In genomic region chr11:85917993-85918325, GRCm38 (mm10) we compare ENCODE assay signal across 11 mouse cellular contexts. TPM values are rescaled to one million over a fixed set of nuclear protein-coding genes. Genes with fewer than 3 reads are reported as not detected.
DNase-seq lines count a peak whose midpoint lies in the region; ATAC-seq lines count a peak whose summit lies in the region.
"Had no signal": no experiment of that assay in that cellular context is flagged by ENCODE, and none has a peak within 500 bp of the region (broad histone marks: within the 10 kb centered on the region; RNA-seq: fewer than 3 reads in every experiment).

No protein-coding gene starts in this region.

- no peak for ATAC-seq in neural tube, embryonic 15.5 days (ENCODE audit: low FRiP score)
- ATAC-seq in hindbrain, embryonic 13.5 days (ENCODE audit: low FRiP score): no peak
- ATAC-seq in liver, embryonic 12.5 days: no peak

- H3K27me3 ChIP-seq in neural tube, embryonic 15.5 days (replicated peaks): peaks cover 25% of the 10 kb centered on the region
- H3K27me3 ChIP-seq in hindbrain, embryonic 13.5 days: peaks cover 33% of the 10 kb centered on the region
- peaks cover 76% of the 10 kb centered on the region for H3K27me3 ChIP-seq in liver, embryonic 12.5 days (replicated peaks)

- no peak overlapping the region for H3K27ac ChIP-seq in neural tube, embryonic 15.5 days (replicated peaks)
- H3K27ac ChIP-seq in hindbrain, embryonic 13.5 days: peak overlapping the region; percentile 53
- H3K27ac ChIP-seq in liver, embryonic 12.5 days: no peak overlapping the region

- H3K4me1 ChIP-seq in neural tube, embryonic 15.5 days: peaks cover 26% of the 10 kb centered on the region
- peaks cover 35% of the 10 kb centered on the region for H3K4me1 ChIP-seq in hindbrain, embryonic 13.5 days (replicated peaks)
- H3K4me1 ChIP-seq in liver, embryonic 12.5 days: no peaks in the 10 kb centered on the region

- H3K36me3 ChIP-seq in neural tube, embryonic 15.5 days: no peaks in the 10 kb centered on the region
- no peaks in the 10 kb centered on the region for H3K36me3 ChIP-seq in hindbrain, embryonic 13.5 days
- H3K36me3 ChIP-seq in liver, embryonic 12.5 days: no peaks in the 10 kb centered on the region

- no peaks in the 10 kb centered on the region for H3K9me3 ChIP-seq in neural tube, embryonic 15.5 days (replicated peaks)
- H3K9me3 ChIP-seq in hindbrain, embryonic 13.5 days: no peaks in the 10 kb centered on the region
- H3K9me3 ChIP-seq in liver, embryonic 12.5 days (replicated peaks): no peaks in the 10 kb centered on the region

- no peak overlapping the region for H3K4me2 ChIP-seq in neural tube, embryonic 15.5 days
- peak overlapping the region; percentile 26; the same call in 1 of the 2 replicates for H3K4me2 ChIP-seq in hindbrain, embryonic 13.5 days
- H3K4me2 ChIP-seq in liver, embryonic 12.5 days: no peak overlapping the region

- H3K4me3 ChIP-seq in neural tube, embryonic 15.5 days (replicated peaks): no peak overlapping the region
- H3K4me3 ChIP-seq in hindbrain, embryonic 13.5 days: no peak overlapping the region
- no peak overlapping the region for H3K4me3 ChIP-seq in liver, embryonic 12.5 days

- peak; percentile 64 for DNase-seq in neural tube, embryonic 10.5 days (ENCODE audit: extremely low spot score, low spot score)
- DNase-seq in lung, postnatal 36 days: peak; percentile 64
- DNase-seq in retina, postnatal 1 day: peak; percentile 49
- no peak for DNase-seq in cerebellum, postnatal 36 days
- DNase-seq in frontal cortex, postnatal 14 days (ENCODE audit: low spot score in 2 of 2): no peak
- DNase-seq: heart, postnatal 14 days; kidney, postnatal 14 days; thymus, adult 18-20 months had no signal

- 7% methylated on average over 11 of the region's 11 CpGs for WGBS in neural tube, embryonic 15.5 days
- 5% methylated on average over 11 of the region's 11 CpGs for WGBS in hindbrain, embryonic 13.5 days
- 30% methylated on average over 11 of the region's 11 CpGs for WGBS in liver, embryonic 12.5 days (ENCODE audit: insufficient replicate concordance)

- no peak overlapping the region for H3K9ac ChIP-seq in neural tube, embryonic 15.5 days (replicated peaks)
- no peak overlapping the region for H3K9ac ChIP-seq in hindbrain, embryonic 13.5 days
- no peak overlapping the region for H3K9ac ChIP-seq in liver, embryonic 12.5 days

RNA-seq across cellular contexts. Expression of gene Tbx4, which starts 31.7 kb away (rescaled TPM):
- polyA plus RNA-seq in neural tube, embryonic 15.5 days (2015; fragmentation: Nextera tagmentation; extraction: Ambion mirVana): 0.19 and 0.29 TPM in 2 replicates
- 0.34 TPM in 2 replicates for polyA plus RNA-seq in hindbrain, embryonic 13.5 days (2015; fragmentation: Nextera tagmentation; extraction: Ambion mirVana)
- polyA plus RNA-seq in liver, embryonic 12.5 days (2016; fragmentation: Nextera tagmentation; extraction: Ambion mirVana): 0.12 and 0.35 TPM in 2 replicates

Comparison
In these comparisons a context has a peak if more than half of its experiments do, and no peak if none do; other contexts are left out.
1. DNase-seq: peak in neural tube, embryonic 10.5 days (single experiment), lung, postnatal 36 days (single experiment) and retina, postnatal 1 day (single experiment); none in cerebellum, postnatal 36 days (0 of 2) and frontal cortex, postnatal 14 days (0 of 2).